10 mouse cellular contexts compared by ENCODE assay signal in the genomic region with DNA sequence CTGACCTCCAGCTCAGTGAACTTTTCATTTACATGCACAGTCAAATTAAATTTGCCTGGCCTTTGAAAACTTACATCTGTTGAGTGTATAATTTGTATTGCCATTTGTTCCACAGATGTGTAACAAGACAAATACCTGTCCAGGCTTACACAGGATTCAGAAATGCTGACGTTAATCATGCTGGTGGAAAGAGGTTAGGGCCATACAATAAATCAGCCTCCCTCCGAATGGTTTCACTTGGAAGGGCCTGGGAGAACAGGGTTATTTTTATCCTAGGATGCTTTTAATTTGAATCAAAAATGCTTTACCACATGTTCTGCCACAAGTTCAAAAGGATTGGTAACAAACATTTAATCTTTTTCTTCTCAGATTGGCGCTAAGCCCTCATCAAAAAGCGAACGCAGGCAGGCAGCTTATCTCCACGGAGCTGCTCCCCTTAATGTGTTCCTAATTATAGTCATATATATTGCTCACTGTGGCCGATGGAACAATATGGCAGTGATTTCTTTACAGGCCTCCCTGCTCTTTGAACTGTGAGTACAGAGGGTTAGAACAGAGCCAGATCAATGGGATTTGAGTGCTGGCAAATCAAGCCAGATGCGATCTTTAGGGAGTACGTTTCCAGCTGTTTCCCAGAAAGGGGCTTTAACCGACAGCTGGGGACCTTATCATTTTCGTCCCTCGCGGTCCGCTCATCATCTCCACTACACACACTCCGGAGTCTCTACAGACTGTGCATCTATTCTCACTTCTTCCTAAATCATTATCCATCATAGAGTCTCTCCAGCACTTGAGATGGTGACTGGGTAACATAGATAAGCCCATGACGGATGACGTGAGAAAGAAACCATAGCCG.
DNase-seq lines count a peak whose midpoint lies in the region; ATAC-seq and TF ChIP-seq lines count a peak whose summit lies in the region.
"Had no signal": no experiment of that assay in that cellular context is flagged by ENCODE, and none has a peak within 500 bp of the region (broad histone marks: within the 10 kb centered on the region; RNA-seq: fewer than 3 reads in every experiment).

No protein-coding gene starts in this region.

- H3K9ac ChIP-seq in intestine, embryonic 16.5 days (ENCODE audit: low read depth, low read length) = no peak overlapping the region
- H3K9ac ChIP-seq in intestine, postnatal 0 days (ENCODE audit: low read depth, low read length) = no peak overlapping the region
- H3K9ac ChIP-seq in forebrain, embryonic 15.5 days (replicated peaks) = no peak overlapping the region
- H3K9ac ChIP-seq: liver, embryonic 13.5 days had no signal

- 51% methylated on average over 18 of the region's 18 CpGs for WGBS in intestine, embryonic 16.5 days
- 52% methylated on average over 18 of the region's 18 CpGs for WGBS in intestine, postnatal 0 days
- 39% methylated on average over 18 of the region's 18 CpGs for WGBS in forebrain, embryonic 15.5 days

- no peaks in the 10 kb centered on the region for H3K4me1 ChIP-seq in intestine, embryonic 16.5 days (ENCODE audit: control insufficient read depth, insufficient read depth, low read length)
- H3K4me1 ChIP-seq in intestine, postnatal 0 days (replicated peaks; ENCODE audit: control insufficient read depth, insufficient read depth, low read length) = no peaks in the 10 kb centered on the region
- 0 out of 2 replicates have a peak, but pooled peaks cover 5% of the 10 kb centered on the region for H3K4me1 ChIP-seq in forebrain, embryonic 15.5 days
- H3K4me1 ChIP-seq: liver, embryonic 13.5 days had no signal

- no peaks in the 10 kb centered on the region for H3K36me3 ChIP-seq in intestine, embryonic 16.5 days (ENCODE audit: control insufficient read depth, insufficient read depth, low read length)
- H3K36me3 ChIP-seq in intestine, postnatal 0 days (ENCODE audit: control insufficient read depth, insufficient read depth) = no peaks in the 10 kb centered on the region
- no peaks in the 10 kb centered on the region for H3K36me3 ChIP-seq in forebrain, embryonic 15.5 days
- H3K36me3 ChIP-seq: liver, embryonic 13.5 days had no signal

- H3K4me3 ChIP-seq in intestine, embryonic 16.5 days (ENCODE audit: low read length) = no peak overlapping the region
- no peak overlapping the region for H3K4me3 ChIP-seq in intestine, postnatal 0 days (ENCODE audit: low read depth, low read length)
- H3K4me3 ChIP-seq in forebrain, embryonic 15.5 days = no peak overlapping the region
- H3K4me3 ChIP-seq in left cerebral cortex, adult 2 months = no peak overlapping the region
- H3K4me3 ChIP-seq: liver, embryonic 13.5 days had no signal

- TF ChIP-seq CTCF in intestine, postnatal 0 days (IDR thresholded peaks at IDR 0.05; ENCODE audit: low read depth) = no peak
- no peak for TF ChIP-seq CTCF in left cerebral cortex, adult 2 months (IDR thresholded peaks at IDR 0.05)

- no peaks in the 10 kb centered on the region for H3K9me3 ChIP-seq in intestine, embryonic 16.5 days (ENCODE audit: control insufficient read depth, low read length)
- no peaks in the 10 kb centered on the region for H3K9me3 ChIP-seq in intestine, postnatal 0 days (ENCODE audit: control insufficient read depth)
- no peaks in the 10 kb centered on the region for H3K9me3 ChIP-seq in forebrain, embryonic 15.5 days
- H3K9me3 ChIP-seq: liver, embryonic 13.5 days had no signal

- H3K27me3 ChIP-seq in intestine, embryonic 16.5 days (replicated peaks; ENCODE audit: control insufficient read depth, insufficient read depth, low read length) = no peaks in the 10 kb centered on the region
- no peaks in the 10 kb centered on the region for H3K27me3 ChIP-seq in intestine, postnatal 0 days (replicated peaks; ENCODE audit: control insufficient read depth, insufficient read depth, low read length)
- no peaks in the 10 kb centered on the region for H3K27me3 ChIP-seq in forebrain, embryonic 15.5 days
- H3K27me3 ChIP-seq: liver, embryonic 13.5 days had no signal

- DNase-seq in embryo, embryonic 9.5 days (ENCODE audit: extremely low spot score) = peak; percentile 28
- DNase-seq in mesoderm, embryonic 11.5 days (ENCODE audit: low read depth, low spot score) = peak; percentile 76
- DNase-seq in thymus, postnatal 0 days (ENCODE audit: low spot score) = no peak
- DNase-seq in left cerebral cortex, adult 2 months (ENCODE audit: extremely low spot score in 1 of 2, low spot score in 2 of 2) = no peak
- no peak for DNase-seq in gastrocnemius, postnatal 10 days
- DNase-seq: liver, embryonic 13.5 days had no signal

- intact Hi-C loops in left cerebral cortex, adult 2 months (cut with DNase I) = no loop called here

- no peak overlapping the region for H3K27ac ChIP-seq in intestine, embryonic 16.5 days (ENCODE audit: low read length)
- no peak overlapping the region for H3K27ac ChIP-seq in intestine, postnatal 0 days (ENCODE audit: low read depth, low read length)
- H3K27ac ChIP-seq in forebrain, embryonic 15.5 days (replicated peaks) = no peak overlapping the region
- no peak overlapping the region for H3K27ac ChIP-seq in left cerebral cortex, adult 2 months
- H3K27ac ChIP-seq: liver, embryonic 13.5 days had no signal

- peak; percentile 68 for ATAC-seq in intestine, embryonic 16.5 days
- ATAC-seq in intestine, postnatal 0 days = no peak
- ATAC-seq in forebrain, embryonic 15.5 days (replicated peaks) = peak; percentile 82
- ATAC-seq: activated CD4-positive, CD25-positive, alpha-beta regulatory T cell, adult 4 months had no signal

- H3K4me2 ChIP-seq in intestine, embryonic 16.5 days (ENCODE audit: low read depth, low read length) = no peak overlapping the region
- no peak overlapping the region for H3K4me2 ChIP-seq in intestine, postnatal 0 days (replicated peaks; ENCODE audit: low read depth)
- H3K4me2 ChIP-seq in forebrain, embryonic 15.5 days (replicated peaks) = no peak overlapping the region
- H3K4me2 ChIP-seq: liver, embryonic 13.5 days had no signal

Comparison
In these comparisons a context has a peak if more than half of its experiments do, and no peak if none do; other contexts are left out.
1. DNase-seq: peak in embryo, embryonic 9.5 days (single experiment) and mesoderm, embryonic 11.5 days (single experiment); none in thymus, postnatal 0 days (single experiment), left cerebral cortex, adult 2 months (0 of 2) and gastrocnemius, postnatal 10 days (single experiment).